Comparison of ENCODE assay signal across 8 mouse cellular contexts in genomic region chr14:31660312-31661093, GRCm38 (mm10). TPM values are rescaled to one million over a fixed set of nuclear protein-coding genes. Genes with fewer than 3 reads are reported as not detected.
A peak's percentile ranks its signal among the peaks of the same experiment; 100 is the strongest.
DNase-seq lines count a peak whose midpoint lies in the region; ATAC-seq and TF ChIP-seq lines count a peak whose summit lies in the region.

No protein-coding gene starts in this region.

- TF ChIP-seq CTCF in left cerebral cortex, adult 2 months (IDR thresholded peaks at IDR 0.05) = no peak

- no peak overlapping the region for H3K4me3 ChIP-seq in left cerebral cortex, adult 2 months
- H3K4me3 ChIP-seq in embryonic facial prominence, embryonic 15.5 days (replicated peaks) = no peak overlapping the region
- H3K4me3 ChIP-seq in hindbrain, embryonic 16.5 days (ENCODE audit: low read length) = no peak overlapping the region
- H3K4me3 ChIP-seq in neural tube, embryonic 15.5 days (replicated peaks) = no peak overlapping the region

- no peak overlapping the region for H3K9ac ChIP-seq in embryonic facial prominence, embryonic 15.5 days
- H3K9ac ChIP-seq in hindbrain, embryonic 16.5 days (ENCODE audit: low read depth, low read length) = no peak overlapping the region
- no peak overlapping the region for H3K9ac ChIP-seq in neural tube, embryonic 15.5 days (replicated peaks)

- intact Hi-C loops in left cerebral cortex, adult 2 months (cut with DNase I) = no loop called here

- no peaks in the 10 kb centered on the region for H3K9me3 ChIP-seq in embryonic facial prominence, embryonic 15.5 days (replicated peaks)
- no peaks in the 10 kb centered on the region for H3K9me3 ChIP-seq in hindbrain, embryonic 16.5 days (ENCODE audit: control insufficient read depth, low read length)
- H3K9me3 ChIP-seq in neural tube, embryonic 15.5 days (replicated peaks) = no peaks in the 10 kb centered on the region

- H3K4me1 ChIP-seq in embryonic facial prominence, embryonic 15.5 days = peaks cover 81% of the 10 kb centered on the region
- peaks cover 56% of the 10 kb centered on the region for H3K4me1 ChIP-seq in hindbrain, embryonic 16.5 days (ENCODE audit: control insufficient read depth, insufficient read depth, low read depth, low read length)
- peaks cover 81% of the 10 kb centered on the region for H3K4me1 ChIP-seq in neural tube, embryonic 15.5 days

- peak in 1 of 2 experiments; percentile 24 for DNase-seq in left cerebral cortex, adult 2 months (ENCODE audit: extremely low spot score in 1 of 2, low spot score in 2 of 2)
- no peak for DNase-seq in left cerebral cortex, adult 11 months (ENCODE audit: low spot score)
- no peak for DNase-seq in right cerebral cortex, postnatal 10 days (ENCODE audit: low spot score in 2 of 2)
- DNase-seq in spleen, adult 12 weeks (ENCODE audit: low spot score) = no peak

- no peak overlapping the region for H3K4me2 ChIP-seq in embryonic facial prominence, embryonic 15.5 days (replicated peaks)
- no peak overlapping the region; the same call in 1 of the 2 replicates for H3K4me2 ChIP-seq in hindbrain, embryonic 16.5 days (ENCODE audit: low read length)
- peak overlapping the region; percentile 61 for H3K4me2 ChIP-seq in neural tube, embryonic 15.5 days

- peak overlapping the region; percentile 97 for H3K27ac ChIP-seq in left cerebral cortex, adult 2 months
- peak overlapping the region; percentile 99 for H3K27ac ChIP-seq in embryonic facial prominence, embryonic 15.5 days (replicated peaks)
- H3K27ac ChIP-seq in hindbrain, embryonic 16.5 days (ENCODE audit: low read depth, low read length) = peak overlapping the region; percentile 99
- H3K27ac ChIP-seq in neural tube, embryonic 15.5 days (replicated peaks) = peak overlapping the region; percentile 99

- H3K27me3 ChIP-seq in embryonic facial prominence, embryonic 15.5 days = no peaks in the 10 kb centered on the region
- H3K27me3 ChIP-seq in hindbrain, embryonic 16.5 days (replicated peaks; ENCODE audit: control insufficient read depth, insufficient read depth, low read length) = no peaks in the 10 kb centered on the region
- no peaks in the 10 kb centered on the region for H3K27me3 ChIP-seq in neural tube, embryonic 15.5 days (replicated peaks)

- ATAC-seq in embryonic facial prominence, embryonic 15.5 days (ENCODE audit: insufficient number of reproducible peaks, low FRiP score, low TSS enrichment, low read depth) = no peak
- ATAC-seq in hindbrain, embryonic 16.5 days = no peak
- ATAC-seq in neural tube, embryonic 15.5 days (ENCODE audit: low FRiP score) = no peak
- ATAC-seq in activated CD4-positive, CD25-positive, alpha-beta regulatory T cell, adult 4 months = no peak

- 18% methylated on average over 7 of the region's 7 CpGs for WGBS in embryonic facial prominence, embryonic 15.5 days
- WGBS in hindbrain, embryonic 16.5 days = 46% methylated on average over 7 of the region's 7 CpGs
- 19% methylated on average over 7 of the region's 7 CpGs for WGBS in neural tube, embryonic 15.5 days

- H3K36me3 ChIP-seq in embryonic facial prominence, embryonic 15.5 days = no peaks in the 10 kb centered on the region
- H3K36me3 ChIP-seq in hindbrain, embryonic 16.5 days (ENCODE audit: control insufficient read depth, insufficient read depth, low read length) = no peaks in the 10 kb centered on the region
- H3K36me3 ChIP-seq in neural tube, embryonic 15.5 days = no peaks in the 10 kb centered on the region

RNA-seq across cellular contexts. Expression of gene Hacl1, which starts 19.4 kb away (rescaled TPM):
- 1 to 10 TPM; 4.4 to 6.7 TPM for total RNA-seq in left cerebral cortex, adult 2 months (2021)
- 11.5 and 13.3 TPM in 2 replicates for polyA plus RNA-seq in embryonic facial prominence, embryonic 15.5 days (2015; fragmentation: Nextera tagmentation; extraction: Ambion mirVana)
- 10.2 and 11.5 TPM in 2 replicates for polyA plus RNA-seq in hindbrain, embryonic 16.5 days (2015; fragmentation: Nextera tagmentation; extraction: Ambion mirVana)
- polyA plus RNA-seq in neural tube, embryonic 15.5 days (2015; fragmentation: Nextera tagmentation; extraction: Ambion mirVana) = 7.9 and 11.0 TPM in 2 replicates
- polyA plus RNA-seq in activated CD4-positive, CD25-positive, alpha-beta regulatory T cell, adult 4 months (2017; shearing (Covaris generic)) = 10 to 100 TPM; 36.2 to 37.2 TPM

RNA-seq across cellular contexts. Expression of gene Btd, which starts 19.7 kb away (rescaled TPM):
- 1 to 10 TPM; 8.4 to 8.8 TPM for total RNA-seq in left cerebral cortex, adult 2 months (2021)
- polyA plus RNA-seq in embryonic facial prominence, embryonic 15.5 days (2015; fragmentation: Nextera tagmentation; extraction: Ambion mirVana) = 33.5 and 33.7 TPM in 2 replicates
- 20.7 and 22.4 TPM in 2 replicates for polyA plus RNA-seq in hindbrain, embryonic 16.5 days (2015; fragmentation: Nextera tagmentation; extraction: Ambion mirVana)
- polyA plus RNA-seq in neural tube, embryonic 15.5 days (2015; fragmentation: Nextera tagmentation; extraction: Ambion mirVana) = 15.6 and 19.0 TPM in 2 replicates
- polyA plus RNA-seq in activated CD4-positive, CD25-positive, alpha-beta regulatory T cell, adult 4 months (2017; shearing (Covaris generic)) = 10 to 100 TPM; 19.7 to 29.2 TPM

RNA-seq across cellular contexts. Expression of gene Gm49387, which starts 19.8 kb away (rescaled TPM):
- not detected for total RNA-seq in left cerebral cortex, adult 2 months (2021)
- polyA plus RNA-seq in embryonic facial prominence, embryonic 15.5 days (2015; fragmentation: Nextera tagmentation; extraction: Ambion mirVana) = 2.5 and 3.8 TPM in 2 replicates
- 1.7 and 2.1 TPM in 2 replicates for polyA plus RNA-seq in hindbrain, embryonic 16.5 days (2015; fragmentation: Nextera tagmentation; extraction: Ambion mirVana)
- 0.24 and 0.59 TPM in 2 replicates for polyA plus RNA-seq in neural tube, embryonic 15.5 days (2015; fragmentation: Nextera tagmentation; extraction: Ambion mirVana)
- polyA plus RNA-seq in activated CD4-positive, CD25-positive, alpha-beta regulatory T cell, adult 4 months (2017; shearing (Covaris generic)) = not detected
